Mouse (Mus musculus) frontal cortex, adult 2 months (tissue): ENCODE results near the gene Sphk2. TPM values are rescaled to one million over a fixed set of nuclear protein-coding genes. Genes with fewer than 3 reads are reported as not detected.
A peak's percentile ranks its signal among the peaks of the same experiment; 100 is the strongest.

Experiments
- DNase-seq, 2 experiments: peaks; one replicate each; pipeline ENCODE4 v3.0.0; 2022; ENCODE audit warnings: low spot score in 1 of 2; ENCODE audit errors: extremely low spot score in 1 of 2
- polyA plus RNA-seq: library from polyadenylated mRNA; depleted of rRNA; stranded (reverse); fragments of >200 nt; gene quantifications from 2 replicates; pipeline ENCODE4 v1.2.3, GENCODE M21; 2012

Sphk2 gene
- polyA plus RNA-seq, 1 experiment = 22.4 TPM

GRCm38 (mm10) chr7:45711316-45712021 is 6.3 kb downstream of the Sphk2 start:
- DNase-seq = no peak

DNA sequence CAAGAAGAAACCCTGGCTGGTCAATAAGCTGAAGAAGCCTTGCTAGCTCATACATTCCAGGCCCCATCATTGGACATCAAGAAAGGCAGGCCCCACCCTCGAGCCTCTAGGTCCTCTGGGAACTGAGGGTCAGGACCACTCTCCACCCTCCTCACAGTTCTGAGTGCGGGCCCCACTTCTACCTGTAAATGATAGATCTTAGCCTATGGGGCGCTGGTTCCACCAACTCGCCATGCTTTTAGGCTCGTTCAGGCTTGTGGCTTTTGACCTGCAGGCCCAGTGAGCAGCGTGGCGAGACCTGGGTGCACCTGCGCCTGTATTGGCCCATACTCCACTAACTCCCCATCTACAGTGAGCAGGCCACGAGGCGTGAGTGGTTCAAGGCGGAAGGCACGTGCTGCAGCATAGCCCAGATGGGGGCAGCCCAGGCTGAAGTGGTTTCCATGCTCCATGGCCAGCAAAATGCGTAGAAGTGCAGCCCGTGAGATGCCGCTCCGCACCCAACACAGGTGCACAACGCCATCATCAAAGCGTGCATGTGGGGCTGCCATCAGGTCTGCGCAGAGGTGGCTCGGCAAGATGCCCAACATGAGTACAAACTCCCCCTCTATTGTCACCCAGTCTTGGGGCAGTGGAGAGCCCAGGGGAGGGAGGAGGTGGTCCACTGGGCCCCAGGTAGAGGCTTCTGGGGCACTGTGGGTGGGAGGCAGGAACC is 7.2 kb downstream of the Sphk2 start:
- no peak for DNase-seq

- no peak for DNase-seq
Observed at GRCm38 (mm10) chr7:45709677-45710355, 8.0 kb downstream of the Sphk2 start.

GRCm38 (mm10) chr7:45709036-45709435 is 8.8 kb downstream of the Sphk2 start:
- DNase-seq = peak in 1 of 2 experiments; percentile 50

DNA sequence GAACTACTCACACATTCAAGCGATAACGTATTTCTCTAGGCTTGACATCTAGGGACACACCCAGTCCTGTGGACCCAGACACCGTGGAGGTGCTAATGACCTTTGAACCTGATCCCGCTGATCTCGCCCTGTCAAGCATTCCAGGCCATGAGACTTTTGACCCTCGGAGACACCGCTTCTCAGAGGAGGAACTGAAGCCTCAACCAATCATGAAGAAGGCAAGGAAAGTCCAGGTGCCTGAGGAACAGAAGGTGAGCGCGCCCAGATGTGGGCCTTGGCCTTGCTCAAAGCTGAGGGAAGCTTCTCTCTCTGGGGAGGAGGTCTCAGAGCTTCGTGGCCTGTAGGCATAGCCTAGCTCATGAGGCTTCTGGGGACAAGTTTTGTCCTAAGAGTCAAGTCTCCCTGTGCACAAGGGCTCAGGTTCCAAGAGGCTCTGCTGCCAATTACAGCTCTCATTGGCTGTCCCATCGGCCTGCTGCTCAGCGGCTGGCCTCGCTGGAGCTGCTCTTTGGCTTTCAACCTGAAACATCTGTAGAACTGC is 9.5 kb downstream of the Sphk2 start:
- peak in 1 of 2 experiments; percentile 43 for DNase-seq

GRCm38 (mm10) chr7:45707375-45707967 is 10.3 kb downstream of the Sphk2 start:
- DNase-seq = peak; percentile 92 to 97

DNA sequence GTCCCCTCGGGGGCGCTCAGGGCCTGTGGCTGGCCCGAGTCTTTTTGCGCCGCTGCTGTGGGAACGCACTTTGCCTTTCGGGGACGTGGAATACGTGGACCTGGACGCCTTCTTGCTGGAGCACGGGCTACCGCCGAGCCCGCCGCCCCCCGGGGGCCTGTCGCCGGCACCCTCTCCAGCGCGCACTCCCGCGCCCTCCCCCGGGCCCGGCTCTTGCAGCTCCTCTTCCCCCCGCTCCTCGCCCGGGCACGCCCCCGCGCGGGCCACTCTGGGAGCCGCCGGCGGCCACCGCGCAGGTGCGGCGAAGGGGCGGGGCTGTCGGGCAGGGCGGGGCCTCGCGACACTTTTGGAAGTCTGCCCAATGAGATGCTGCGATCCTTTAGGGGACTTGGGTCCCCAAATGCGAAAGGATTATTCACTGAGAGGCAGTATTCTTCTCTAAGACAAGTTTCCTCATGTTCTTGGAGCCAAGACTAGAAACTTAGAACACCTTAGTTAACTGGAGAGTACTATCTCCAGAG is 11.0 kb downstream of the Sphk2 start:
- peak; percentile 57 to 82 for DNase-seq

GRCm38 (mm10) chr7:45705873-45706281 is 11.9 kb downstream of the Sphk2 start:
- DNase-seq = peak; percentile 76 to 85

DNA sequence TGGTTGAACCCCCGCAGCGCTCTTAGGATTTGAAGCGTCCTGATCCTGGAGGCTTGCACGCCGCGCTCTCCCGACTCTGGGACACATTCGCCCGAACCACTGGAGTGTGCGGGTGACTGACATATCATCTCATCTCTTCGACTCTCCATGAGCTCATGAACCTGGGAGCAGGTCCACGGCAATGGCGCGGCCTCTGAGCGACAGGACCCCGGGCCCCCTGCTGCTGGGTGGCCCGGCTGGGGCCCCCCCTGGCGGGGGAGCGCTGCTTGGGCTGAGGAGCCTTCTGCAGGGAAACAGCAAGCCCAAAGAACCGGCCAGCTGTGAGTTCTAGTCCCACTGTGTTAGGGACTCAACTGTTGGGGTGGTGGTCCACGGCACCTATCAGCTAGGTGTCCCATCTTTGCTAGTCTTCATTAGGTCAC is 12.3 kb downstream of the Sphk2 start:
- no peak for DNase-seq

- peak; percentile 100 for DNase-seq
Observed at GRCm38 (mm10) chr7:45704730-45705442, 12.9 kb downstream of the Sphk2 start, which contains the start of gene Dbp. Gene Dbp (plus strand): TSS chr7:45705088.

- DNase-seq = peak; percentile 89 to 90
Observed at GRCm38 (mm10) chr7:45704046-45704559, 13.7 kb downstream of the Sphk2 start.

DNA sequence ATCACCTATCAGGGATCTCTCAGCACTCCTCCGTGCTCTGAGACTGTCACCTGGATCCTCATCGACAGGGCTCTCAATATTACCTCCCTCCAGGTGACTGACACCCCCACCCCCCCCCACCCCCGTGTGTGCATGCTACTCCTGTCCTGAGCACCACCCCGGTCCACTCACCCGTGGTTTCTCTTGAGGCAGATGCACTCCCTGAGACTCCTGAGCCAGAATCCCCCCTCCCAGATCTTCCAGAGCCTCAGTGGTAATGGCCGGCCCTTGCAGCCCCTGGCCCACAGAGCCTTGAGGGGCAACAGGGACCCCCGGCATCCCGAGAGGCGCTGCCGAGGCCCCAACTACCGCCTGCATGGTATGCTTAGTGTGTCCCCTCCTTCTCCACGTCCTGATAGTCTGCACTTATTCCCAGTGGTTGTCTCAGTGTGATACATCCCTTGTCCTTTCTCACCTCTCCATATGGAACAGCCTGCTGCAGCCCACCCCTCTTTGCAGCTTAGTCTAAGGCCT is 14.2 kb downstream of the Sphk2 start:
- no peak for DNase-seq

DNA sequence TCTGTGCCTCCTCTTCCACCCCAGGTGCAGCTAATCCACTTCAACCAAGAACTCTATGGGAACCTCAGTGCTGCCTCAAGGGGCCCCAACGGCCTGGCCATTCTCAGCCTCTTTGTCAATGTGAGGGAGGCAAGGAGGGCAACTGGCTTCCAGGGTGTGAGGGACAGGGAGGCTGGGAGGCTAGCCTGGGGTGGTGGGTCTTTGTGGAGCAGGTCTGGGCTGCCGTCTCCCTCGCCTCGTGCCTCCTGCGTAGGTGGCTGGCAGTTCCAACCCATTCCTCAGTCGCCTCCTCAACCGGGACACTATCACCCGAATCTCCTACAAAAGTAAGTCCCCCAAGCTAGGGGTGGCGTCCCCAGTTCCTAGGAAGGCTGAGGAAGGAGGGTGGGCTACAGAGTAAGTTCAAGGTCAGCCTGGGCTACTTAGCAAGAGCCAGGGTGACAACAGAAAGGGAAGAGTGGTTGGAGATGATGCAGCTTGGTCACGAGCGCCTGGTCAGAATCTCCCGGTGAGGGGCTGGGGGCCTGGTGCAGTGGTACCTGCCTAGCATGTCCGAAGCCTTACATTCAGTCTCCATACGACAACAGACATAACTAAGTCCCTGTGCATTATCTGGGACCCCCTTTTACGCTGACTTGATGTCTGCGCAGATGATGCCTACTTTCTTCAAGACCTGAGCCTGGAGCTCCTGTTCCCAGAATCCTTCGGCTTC is 14.8 kb downstream of the Sphk2 start:
- no peak for DNase-seq

- DNase-seq = no peak
Observed at GRCm38 (mm10) chr7:45702316-45702715, 15.5 kb downstream of the Sphk2 start.

DNA sequence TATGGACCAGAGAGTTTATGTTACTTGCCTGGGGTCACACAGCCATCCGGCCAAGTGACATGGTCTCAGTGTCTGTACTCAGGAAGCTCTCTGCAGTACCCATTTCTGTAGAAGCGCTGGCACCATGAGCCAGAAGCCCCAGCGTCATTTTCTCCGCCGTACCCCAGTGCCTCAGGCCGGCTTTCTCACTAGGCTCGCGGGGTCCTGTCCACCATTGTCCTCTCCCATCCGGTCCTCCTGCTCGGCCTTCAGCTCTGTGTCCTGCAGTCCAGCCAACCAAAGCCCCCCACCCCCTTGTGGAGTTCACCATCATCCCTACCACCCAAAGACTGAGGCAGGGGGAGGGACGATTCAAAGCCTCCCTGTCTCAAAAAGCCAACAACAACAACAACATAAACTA is 16.2 kb downstream of the Sphk2 start:
- DNase-seq = no peak

DNA sequence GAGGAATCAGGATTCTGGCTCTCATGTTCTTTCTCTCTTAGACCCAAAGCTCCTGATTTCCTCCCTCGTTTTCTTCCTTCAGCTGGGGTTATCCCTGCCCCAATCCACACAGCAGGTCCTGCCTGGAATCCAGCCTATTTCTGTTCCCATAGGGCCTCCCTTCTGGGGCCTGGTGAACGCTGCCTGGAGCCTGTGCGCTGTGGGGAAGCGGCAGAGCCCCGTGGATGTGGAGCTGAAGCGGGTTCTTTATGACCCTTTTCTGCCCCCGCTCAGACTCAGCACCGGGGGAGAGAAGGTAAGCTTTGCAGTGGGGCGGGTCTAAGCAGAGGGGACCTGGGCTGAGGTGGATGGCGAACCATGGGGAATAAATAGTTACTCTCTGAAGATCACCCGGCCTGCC is 16.7 kb downstream of the Sphk2 start:
- no peak for DNase-seq

DNA sequence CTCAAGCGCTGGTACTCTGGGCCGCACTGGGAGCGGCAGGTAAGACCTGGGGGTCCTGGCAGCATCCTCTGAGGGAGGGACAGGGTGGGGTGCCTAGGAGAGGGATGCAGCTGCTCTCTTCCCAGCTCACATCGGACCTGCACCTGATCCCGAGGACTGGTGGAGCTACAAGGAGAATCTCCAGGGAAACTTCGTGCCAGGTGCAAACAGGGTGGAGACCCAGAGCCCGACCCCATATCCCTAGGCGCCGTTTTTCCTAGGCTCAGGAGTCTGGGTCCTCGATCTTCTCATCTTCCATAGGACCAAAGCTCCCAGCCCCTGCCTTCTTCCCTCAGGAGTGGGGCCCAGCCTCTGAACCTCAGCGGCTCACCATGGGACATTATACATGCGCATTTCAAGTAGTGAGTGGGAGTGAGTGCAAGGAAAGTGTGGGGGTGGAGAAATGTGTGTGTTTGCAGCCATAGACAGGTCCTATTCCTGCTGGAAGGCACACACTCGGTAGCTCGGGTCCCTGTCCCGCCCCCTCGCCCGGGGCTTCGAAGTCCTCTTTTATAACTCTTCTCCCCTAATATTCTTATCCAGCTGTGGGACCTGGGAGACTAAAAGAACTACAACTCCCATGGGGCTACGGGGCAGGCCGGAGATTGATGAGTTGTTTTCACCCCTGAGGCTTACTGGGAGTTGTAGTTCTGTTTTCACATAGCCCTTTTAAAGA is 17.3 kb downstream of the Sphk2 start:
- peak; percentile 88 to 90 for DNase-seq

- peak in 1 of 2 experiments; percentile 65 for DNase-seq
Observed at GRCm38 (mm10) chr7:45699523-45700141, 18.2 kb downstream of the Sphk2 start, which contains the start of gene Car11. Gene Car11 (plus strand): TSS chr7:45699843.
